Mouse (Mus musculus): ENCODE data around the gene Tex35. TPM values are rescaled to one million over a fixed set of nuclear protein-coding genes. Genes with fewer than 3 reads are reported as not detected.
A peak's percentile ranks its signal among the peaks of the same experiment; 100 is the strongest.

The Tex35 gene
- not detected in 2 replicates for total RNA-seq (2021)
- long read RNA-seq: 0 reads

DNA sequence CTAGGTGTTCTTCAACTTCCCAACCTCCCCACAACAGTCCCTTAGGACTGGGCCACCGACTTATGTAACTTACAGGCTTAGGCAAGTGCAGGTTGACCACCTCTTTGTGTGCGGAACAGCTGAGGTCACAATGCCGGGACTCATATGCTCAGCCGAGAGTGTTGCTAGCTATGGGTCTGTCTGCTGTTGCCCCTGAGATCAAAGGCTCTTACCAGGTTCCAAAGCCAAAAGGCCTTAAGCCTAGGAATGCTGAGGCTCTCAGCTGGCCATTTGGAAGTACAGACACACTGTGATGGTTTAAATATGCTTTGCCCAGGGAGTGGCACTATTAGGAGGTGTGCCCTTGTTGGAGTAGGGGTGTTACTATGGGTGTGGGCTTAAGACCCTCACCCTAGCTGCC is at the start of gene Tex35:
Gene Tex35, minus strand, starts transcription at position 101 of the 400 bp plus-strand sequence.
- no peak for DNase-seq

DNA sequence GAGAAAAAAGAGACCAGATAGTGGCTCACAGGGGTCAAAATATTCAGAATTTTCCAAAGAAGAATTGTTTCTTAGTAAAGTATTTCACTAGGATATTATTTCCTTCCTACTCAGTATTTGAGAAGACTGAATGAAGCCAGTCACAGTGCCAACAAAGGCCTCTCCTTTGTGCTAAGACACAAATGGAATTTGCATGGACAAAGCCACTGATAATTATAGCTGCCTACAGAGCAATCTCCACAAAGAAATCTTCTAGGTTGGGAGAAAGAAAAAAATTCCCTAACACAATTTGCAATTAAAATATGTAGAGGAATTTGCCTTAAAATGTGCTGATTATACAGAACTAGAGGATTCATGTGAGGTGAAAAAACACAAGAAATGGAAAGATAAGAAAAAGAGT is 45.3 kb upstream of the Tex35 start:
- no peak for DNase-seq

DNA sequence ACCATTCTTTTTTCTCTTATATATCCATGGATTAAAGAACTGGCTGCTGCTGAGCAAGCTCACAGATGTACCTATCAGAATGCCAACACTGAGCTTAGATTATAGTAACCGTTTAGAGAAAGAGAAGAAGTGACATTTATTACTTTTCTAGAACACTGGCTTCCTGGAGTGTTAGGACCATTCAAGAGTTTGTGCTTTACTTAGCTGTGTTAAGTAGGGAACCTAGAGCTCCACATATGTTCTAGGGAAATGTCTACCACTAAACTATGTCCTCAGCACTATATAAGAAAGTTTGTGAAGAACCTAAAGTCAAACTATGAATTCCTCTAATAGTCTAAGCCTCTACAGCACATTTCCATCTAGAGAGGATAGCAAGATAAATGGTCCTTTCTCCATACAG is 41.6 kb upstream of the Tex35 start:
- DNase-seq: no peak

DNA sequence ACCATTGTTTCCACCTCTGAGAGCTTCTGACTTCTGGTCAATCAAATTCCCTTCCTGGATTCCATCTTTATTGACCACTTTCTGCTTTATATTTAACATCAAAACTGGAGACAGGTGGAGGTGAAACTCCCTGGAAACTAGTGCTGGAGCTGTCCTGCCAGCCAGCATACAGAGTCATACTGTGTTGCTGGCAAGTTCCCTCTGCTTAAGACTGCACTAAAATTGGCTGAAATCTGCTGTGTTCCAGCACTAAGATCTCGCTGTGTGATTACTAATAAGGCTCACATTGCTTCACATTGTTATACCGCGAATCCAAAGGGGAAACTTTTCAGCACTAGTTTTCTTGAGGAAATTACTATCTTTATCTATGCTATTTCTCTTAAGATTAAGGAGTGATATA is 36.1 kb upstream of the Tex35 start:
- DNase-seq: no peak

DNA sequence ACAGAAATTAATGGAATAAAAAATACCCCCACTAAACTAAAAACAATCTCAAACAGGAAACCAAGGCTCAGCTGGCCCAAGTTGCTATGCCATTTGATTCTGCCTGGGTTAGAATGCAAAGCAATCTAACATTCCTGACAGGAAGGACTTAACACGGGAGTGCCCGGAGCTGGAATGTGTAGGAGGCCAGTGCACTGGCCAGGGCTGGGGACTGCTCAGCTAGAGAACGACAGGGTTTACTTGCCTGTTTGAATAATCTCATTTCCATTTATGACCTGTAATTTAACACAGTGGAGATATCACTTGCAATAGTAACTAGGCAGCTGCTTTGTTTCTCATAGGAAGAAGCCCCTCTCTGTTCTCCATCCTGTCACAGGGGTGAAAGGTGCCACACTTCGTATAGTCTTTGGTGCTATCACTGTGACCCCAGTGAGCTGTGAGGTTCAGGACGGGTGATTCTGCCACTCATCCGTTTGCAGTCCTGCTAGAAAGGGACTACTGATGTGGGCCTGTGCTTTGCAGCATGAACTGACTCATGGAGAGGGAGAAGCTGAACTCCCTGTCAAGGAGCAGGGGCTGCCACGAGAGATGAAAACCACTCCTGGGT is 34.9 kb upstream of the Tex35 start:
- DNase-seq: no peak

DNA sequence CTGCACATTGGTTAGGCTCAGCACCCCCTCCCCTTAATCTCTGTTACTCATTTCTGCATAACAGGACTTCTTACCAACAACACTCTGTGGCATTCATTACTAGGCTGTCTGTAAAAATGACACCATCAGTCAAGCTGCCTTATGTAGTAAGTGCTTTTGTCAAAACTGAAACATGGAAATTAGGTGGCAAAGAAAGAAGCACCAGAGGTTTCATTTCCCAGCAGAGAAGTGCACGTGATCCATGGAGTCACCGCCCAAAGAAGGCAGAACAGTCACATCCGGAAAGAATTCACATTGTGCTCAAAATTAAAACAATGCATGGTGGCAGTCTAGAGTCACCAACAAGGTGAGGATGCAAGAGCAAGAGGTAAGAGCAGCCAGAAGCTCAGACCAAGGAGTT is 32.5 kb upstream of the Tex35 start:
- no peak for DNase-seq

DNA sequence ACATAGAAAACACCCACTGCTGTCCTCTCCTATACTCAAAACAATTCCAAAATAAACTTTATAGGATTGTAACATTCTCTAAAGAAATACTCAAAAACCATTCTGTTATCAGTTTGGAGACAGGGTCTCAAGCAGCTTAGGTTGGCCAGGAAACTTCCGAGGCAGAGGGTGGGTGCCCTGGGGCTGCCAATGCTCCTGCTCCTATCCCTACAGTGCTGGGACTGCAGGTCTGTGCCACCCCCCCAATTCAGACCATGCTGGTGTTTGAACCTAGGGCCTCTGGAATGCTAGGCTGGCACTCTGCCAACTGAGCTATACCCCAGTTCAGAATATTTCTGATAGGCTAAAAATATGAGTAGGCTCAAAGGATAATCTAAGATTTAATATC is 29.4 kb upstream of the Tex35 start:
- DNase-seq: no peak

DNA sequence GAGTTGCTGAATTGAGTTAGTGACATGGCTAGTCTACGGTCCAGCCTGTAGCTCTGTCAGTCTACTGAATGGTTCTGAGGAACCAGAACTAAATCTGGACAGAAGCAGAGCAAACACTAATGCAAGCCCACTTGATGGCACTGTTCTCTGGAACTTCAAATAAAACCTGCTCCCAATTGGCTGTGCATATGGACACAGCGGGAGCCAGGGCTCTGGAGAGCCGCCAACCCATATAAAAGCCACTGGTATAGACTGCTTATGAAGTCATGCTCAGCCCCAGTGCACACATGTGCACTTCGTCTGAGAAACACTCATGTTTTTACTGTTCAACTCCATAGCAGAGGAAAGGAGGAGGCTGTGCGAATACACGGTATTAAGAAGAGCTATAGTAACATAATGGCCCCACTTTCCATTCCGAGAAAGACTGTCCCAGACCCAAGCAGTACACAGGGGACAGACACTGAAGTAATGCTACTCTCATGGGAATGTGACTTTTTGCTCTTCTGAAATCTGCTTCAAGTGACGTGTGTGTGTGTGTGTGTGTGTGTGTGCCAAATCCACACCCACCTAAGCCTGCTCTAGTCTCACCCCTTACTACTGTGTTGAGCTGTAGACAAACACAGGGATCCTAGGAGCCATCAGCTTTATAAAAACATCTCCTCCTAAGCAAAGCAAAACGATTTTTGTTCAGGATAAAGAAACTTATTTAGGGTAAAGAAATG is 28.8 kb upstream of the Tex35 start:
- no peak for DNase-seq

DNA sequence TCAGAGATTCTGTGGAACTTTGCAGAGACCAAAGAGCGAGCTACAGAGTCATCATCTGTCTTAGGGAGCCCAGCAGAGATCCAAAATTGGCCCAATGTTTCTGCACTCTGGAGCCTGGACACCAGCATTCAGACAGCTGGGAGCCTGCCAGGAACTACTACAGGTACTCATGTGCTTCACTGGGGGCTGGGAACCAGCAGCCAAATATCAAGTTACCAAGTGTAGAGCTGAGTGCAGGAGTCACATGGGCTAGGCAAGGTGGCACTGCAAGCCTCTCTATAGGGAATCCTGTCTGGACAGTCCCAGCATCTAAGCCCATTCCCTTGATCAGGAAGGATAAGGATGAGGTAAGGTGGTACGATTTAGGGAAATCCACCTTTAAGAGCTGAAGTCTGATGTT is 19.7 kb upstream of the Tex35 start:
- DNase-seq: no peak

DNA sequence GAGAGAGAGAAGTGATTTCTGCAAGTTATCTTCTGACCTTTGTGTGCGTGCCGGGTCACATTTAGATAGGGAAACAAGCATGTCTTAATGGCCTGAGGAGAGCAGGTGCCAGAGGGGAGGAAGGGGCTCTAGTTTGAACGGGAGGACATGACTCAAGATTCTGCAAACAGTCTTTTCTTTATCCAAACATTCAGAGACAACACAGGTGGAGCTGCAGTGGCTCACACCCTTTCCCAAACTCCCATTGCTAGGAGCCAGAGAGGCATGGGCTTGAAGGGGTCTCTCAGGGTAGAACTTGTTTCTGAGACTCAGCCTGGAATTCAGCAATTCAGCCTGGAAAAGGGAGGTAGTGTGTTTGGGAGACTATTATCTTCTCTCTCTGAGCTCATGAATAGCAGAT is 15.4 kb upstream of the Tex35 start:
- no peak for DNase-seq

DNA sequence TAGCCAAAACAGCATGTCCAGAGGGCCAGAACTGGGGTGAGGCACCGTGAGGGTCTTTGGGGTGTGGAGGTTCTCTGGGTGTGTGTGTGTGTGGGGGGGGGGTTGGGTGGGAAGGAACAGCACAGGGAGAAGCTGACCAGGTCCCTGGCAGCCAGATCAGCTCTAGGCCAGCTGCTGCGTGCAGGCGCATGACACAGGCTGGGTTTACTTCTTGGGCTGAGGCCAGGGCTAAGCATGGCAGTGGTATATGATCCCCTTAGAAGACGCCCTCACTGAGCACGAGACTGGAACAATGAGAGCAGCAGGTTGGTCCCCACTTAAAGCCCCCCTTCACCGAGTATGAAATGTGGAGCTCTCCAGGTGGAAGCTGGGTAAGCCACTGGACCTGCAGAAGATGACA is 10.7 kb upstream of the Tex35 start:
- DNase-seq: no peak

DNA sequence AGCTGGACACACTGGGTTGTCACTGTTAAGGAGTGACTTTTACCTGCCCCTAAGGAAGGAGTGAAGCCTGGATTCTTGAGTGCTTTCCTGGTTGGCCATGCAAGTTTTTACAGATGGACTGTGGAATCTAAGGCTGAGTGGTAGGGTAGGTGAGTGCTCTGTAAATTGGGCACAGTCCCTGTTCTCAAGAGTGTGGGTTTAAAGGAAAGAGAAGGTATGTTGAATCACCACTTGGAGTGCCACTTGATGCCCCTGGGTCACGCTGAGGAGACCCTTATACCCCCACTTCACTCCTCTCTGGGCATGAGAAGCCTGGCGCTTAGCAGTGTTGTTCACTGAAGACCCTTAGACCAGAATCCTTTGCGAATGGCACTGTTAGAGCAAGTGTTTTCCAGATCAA is 9.0 kb upstream of the Tex35 start:
- DNase-seq: no peak

DNA sequence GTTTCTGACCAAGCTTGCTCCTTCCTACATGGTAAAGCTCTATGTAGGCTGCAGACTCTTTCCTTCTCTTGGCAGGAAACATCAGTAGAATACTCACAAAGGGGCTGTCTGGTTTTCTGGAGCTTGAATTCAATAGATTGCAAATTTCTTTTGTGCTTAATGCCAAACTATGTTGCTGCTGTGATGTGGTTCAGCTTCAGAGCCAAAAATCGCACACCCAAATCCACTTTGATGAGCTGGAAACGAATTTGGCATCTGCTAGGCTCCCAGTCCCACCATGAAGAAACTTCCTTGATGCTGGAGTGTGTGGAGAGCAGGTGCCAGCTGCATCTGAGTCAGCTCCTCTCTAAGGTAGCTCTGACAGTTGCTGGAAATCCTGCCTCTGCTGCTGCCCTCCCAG is 6.0 kb upstream of the Tex35 start:
- DNase-seq: no peak

DNA sequence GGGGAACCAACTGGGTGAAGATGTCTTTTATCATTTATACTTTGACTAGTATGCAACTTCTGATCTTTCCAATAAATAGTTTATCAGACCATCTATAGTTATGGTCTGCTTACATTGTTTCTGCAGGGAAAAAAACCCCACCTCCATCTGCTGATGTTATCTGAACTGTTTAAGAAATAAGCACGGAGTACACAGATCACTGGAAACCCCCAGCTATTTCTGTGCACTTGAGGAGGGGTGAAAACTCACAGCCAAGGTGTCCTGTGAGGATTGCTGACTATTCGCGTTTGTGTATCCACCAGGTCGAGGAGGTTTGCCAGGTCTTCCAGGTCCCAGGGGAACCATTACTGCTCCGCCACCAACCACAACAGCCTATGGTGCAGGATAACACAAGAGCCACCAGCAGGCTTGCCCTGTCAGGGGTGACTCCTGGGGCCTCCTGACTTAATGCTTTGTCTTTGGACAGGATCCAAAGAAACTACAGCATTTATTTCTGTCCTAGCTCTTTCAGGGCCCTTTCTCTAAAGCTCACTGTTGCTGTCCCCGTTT is 1.9 kb upstream of the Tex35 start:
- DNase-seq: no peak

DNA sequence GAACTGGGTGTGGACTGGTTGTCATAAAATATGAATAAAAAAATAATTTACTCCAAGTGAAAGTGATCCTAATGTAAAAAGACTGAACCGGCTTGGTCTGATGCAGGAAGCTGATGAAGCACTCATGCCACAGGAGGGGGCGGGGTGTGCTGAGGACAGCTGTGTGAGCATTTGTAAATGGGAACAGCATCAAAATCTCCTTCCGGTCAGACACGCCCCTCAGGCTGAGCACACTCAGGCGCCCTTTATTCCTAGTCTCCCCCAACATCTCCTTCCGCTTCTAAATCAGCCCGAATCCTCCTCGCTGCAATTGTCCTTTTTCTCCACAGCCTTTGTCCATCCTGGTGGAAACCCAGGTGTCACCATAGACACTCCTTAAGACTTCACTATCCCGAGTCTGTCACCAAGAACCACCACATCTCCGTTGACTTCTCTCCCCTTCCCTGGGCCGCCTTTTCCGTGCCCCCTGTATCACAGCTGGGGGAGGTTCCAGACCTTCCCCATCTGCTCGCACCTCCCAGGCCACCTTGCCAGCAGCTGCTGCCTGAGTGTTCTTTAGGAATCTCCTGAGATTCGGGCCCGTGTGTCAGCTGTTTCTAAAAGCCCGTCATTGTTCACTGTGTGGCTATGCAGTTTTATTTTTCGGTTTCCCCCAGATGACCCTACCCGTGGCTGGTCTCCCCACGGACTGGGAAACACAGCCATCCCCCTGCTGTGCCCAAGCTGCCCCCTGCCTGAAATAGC is 7.2 kb downstream of the Tex35 start:
- no peak for DNase-seq

DNA sequence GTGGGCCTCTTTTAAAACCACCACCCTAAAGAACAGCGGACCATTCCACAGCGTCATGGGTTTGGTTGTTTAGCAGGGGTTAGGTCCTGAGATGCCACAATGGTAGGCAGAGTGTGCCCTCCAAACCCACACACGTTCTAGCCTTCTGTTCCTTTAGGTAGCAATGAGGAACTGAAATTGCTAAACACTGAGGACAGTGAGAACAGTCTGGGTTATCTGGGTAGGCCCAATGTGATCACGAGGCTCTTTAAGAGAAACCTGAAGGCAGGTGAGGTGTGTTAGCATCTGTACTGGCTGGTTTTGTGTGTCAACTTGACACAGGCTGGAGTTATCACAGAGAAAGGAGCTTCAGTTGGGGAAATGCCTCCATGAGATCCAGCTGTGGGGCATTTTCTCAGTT is 12.9 kb downstream of the Tex35 start:
- no peak for DNase-seq

DNA sequence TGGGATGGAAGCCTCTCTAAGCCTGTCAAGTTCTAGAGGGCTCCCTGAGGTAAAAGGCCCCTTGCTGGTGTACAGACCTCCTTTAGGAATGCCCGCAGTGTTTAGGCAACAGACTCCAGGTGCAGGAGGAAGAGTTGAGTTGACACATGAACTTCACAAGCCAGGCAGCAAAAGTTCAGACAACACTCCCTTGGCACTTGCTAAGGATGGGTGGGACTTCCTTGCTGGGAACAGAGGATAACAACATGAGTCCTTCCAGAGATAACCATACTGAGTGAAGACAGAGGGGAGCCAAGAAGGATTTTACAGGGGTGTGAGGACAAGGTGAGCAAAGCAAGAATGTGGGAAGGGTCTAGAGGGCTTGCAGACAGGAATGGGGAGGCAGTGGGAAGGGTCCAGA is 15.9 kb downstream of the Tex35 start:
- no peak for DNase-seq

DNA sequence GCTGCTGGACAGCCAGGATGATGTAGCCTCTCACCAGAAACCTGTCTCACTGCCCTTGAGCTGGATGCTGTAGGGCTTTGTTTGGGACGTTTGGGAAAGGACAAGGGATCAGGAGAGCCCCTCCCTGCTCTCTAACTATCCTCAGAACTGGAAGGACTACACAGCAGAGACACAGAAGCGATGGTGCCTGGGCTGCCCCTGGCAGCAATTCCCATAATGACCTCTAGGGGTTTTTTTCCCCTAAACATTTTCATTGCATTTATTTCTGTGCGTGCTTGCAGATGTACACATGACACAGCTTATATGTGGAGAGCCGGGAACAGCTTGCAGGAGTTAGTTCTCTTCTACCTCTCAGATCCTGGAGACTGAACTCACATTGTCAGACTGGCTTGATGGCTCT is 16.3 kb downstream of the Tex35 start:
- DNase-seq: no peak

DNA sequence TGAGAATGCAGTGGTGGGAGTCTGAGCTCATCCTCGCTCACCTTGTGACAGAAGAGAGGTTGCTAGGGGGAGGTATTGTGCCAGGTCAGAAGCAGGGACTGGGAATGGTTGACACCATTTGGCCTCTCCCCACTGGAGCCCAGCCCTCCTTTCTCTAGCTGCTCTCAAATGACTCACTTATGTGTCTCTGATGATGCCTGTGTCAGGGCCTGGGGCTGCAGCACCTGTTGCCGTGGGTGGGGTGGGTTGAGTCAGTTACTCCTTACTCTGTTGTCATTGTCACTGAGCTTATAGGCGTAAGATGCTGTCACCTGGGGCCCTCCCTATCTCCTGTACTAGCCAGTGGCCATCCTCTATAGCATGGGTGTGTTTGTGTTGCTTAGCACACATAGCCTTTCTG is 17.6 kb downstream of the Tex35 start:
- no peak for DNase-seq

DNA sequence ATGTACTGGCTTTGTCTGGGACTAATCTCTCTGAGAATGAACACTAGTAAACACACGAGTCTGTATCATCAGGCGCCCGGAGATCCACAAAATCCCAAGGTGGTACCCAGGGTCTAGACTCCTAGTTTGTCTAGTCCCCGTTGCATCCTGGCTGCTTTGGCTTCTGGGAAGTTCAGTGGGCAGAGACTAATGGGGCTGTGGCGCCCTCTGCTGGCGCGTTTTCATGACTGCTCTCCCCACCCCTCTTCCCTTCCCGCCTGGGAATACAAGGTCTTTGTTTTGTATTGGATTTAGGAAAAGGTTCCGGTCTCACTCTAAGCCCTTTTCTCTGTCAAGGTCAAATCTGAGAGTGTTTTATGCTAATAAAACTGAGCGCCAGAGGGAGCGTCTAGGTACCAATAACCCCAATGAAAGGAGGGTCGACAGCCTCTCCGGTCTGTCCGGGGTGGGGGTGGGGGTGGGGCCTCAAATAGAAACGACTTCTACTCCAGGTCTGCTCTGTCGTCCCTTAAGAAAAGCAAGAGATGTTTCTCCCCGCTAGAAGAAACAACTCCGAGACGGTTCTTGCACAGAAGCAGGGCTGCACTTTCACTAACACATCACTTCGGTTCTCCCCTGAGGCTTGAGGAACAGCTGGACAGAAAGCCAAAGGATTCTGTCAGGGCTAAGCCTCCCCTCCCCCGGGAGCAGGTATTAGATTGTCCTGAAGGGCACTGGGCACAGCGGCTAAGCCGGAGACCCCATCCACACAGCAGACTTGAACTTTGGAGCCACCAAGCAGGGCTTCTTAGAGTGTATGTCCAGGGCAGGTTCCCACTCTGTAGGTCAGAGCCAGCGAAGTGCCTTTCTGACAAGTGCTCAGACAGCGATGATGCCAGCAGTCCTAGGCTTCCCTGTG is 22.1 kb downstream of the Tex35 start:
- peak; percentile 75 for DNase-seq

DNA sequence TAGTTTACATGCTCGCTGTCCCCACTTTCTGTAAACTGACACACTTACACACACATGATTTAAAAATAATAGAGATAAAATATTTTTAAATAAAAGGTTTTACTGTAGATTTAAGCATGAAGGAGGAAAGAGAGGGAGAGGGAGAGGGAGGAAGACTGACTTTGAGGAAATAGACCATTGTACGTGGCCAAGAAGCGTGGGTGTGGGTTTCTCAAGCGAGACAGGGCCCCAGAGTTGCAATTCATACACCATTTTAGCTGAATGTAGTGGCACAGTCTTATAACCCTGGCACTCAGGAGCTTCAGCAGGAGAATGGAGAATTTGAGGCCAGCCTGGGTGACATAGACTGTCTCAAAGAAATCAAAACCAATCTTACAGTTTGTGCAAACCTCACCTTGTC is 25.5 kb downstream of the Tex35 start:
- no peak for DNase-seq

DNA sequence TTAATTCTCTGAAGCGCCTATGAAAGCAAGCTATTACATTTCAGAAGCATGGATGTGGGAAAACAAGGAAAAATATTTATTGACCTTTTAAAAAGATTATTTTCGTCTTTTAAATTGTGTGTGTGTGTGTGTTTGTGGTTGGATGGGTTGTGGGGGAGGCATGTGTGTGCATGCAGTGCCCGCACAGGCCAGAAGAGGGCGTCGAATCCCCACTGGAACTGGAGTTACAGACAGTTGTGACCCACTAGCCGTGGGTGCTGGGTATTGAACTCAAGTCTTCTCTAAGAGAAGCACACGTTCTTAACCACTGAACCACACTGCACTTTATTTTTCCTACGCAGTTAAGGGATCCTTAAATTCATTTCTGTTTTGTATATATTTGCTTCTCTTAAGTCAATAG is 26.5 kb downstream of the Tex35 start:
- DNase-seq: peak; percentile 17

Data from adrenal gland, postnatal 25 days (tissue).